Mouse (Mus musculus): Measurements from ENCODE around the gene Ccdc96.

GRCm38 (mm10) chr5:36481114-36481513, 3.3 kb upstream of the Ccdc96 start:
- TF ChIP-seq EP300 (IDR thresholded peaks at IDR 0.05; ENCODE audit: low read depth), result no peak
- TF ChIP-seq CTCF (IDR thresholded peaks at IDR 0.05; ENCODE audit: low read depth), result peak; percentile 49
